Mouse (Mus musculus): ENCODE measurements around the gene Pacsin2. TPM values are rescaled to one million over a fixed set of nuclear protein-coding genes. Genes with fewer than 3 reads are reported as not detected.

Pacsin2 gene
- total RNA-seq, 2 experiments from 2014 or later, result 69.7 to 75.6 TPM

DNA sequence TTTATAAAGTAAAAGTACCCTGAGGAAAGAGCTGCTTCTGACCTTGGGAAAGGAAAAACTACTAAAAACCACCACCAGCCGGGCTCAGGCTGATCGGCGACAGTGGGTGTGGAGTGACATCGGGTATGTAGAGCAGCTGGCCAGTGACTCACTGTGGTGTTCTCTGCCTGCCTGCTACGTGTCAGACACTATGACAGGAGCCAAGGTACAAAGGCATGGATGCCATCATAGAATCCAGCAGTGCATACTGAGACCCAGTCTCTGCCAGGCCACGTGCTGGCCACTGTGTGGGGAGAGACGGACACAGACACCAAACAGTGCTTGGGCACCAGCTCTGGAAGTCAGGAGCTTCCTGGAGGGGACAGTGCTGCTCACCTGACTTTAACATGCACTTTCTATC is 119.5 kb downstream of the Pacsin2 start:
- no peak for DNase-seq (ENCODE audit: extremely low spot score in 1 of 2, low spot score in 1 of 2)

DNA sequence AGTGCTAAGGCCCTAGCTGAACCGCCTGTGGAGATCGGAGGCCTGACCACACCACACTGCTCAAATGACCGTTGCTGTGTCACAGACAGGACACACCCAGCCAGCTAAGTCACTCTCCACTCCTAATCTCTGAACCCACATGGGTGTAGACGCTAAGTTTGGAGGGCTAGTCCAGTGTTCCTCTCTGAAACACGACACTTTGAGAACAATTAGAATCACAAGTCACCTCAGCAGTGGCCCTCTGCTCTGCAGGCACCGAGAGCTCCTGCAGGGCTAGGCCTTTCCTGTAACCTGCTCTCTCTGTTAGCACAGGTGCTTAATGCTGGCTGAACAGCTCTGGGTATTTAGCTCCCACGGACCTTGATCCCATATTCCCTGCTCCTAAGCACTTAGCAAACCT is 120.2 kb downstream of the Pacsin2 start:
- DNase-seq (ENCODE audit: extremely low spot score in 1 of 2, low spot score in 1 of 2), result no peak

DNA sequence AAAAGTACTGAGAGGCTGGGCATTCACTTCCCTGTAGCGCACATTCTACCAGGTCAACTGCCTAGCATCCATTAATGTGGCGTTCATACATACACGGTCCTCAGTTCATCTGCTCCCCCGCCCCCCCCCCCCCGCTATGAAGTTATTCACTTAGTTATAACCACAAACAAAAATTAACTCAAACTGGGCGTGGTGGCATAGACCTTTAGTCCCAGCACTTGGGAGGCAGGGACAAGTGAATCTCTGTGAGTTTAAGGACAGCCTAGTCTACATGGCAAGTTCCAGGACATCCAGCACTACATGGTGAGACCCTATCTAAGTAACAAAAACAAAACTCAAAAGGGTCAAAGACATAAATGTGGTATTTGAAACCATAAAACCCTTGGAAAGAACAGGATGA is 125.5 kb downstream of the Pacsin2 start:
- no peak for DNase-seq (ENCODE audit: extremely low spot score in 1 of 2, low spot score in 1 of 2)

GRCm38 (mm10) chr15:83337903-83338870 is 126.2 kb downstream of the Pacsin2 start:
- DNase-seq (ENCODE audit: extremely low spot score in 1 of 2, low spot score in 1 of 2), result no peak

GRCm38 (mm10) chr15:83332373-83332772 is 132.0 kb downstream of the Pacsin2 start:
- DNase-seq (ENCODE audit: extremely low spot score in 1 of 2, low spot score in 1 of 2), result no peak

DNA sequence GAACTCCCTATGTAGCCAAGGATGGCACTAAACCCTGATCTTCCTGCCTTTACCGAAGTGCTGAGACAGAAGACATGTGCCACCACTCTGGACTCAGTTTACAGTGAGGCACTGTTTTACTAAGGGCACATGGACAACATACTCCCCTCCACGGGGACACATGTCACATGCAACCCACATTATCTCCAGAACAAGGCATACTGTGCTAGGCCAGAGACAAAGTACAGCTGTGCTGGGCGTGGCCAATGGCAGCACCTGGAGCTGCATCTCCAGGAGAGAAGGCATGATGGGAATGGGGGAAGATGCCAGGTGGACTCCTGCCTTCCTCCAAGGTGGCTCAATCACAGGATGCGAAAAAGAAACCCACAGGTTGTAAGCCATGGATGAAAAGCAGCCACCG is 135.5 kb downstream of the Pacsin2 start:
- DNase-seq (ENCODE audit: extremely low spot score in 1 of 2, low spot score in 1 of 2), result no peak

Other genes starting within 250 kb of the Pacsin2 start
- gene A4galt, start 212.8 kb downstream of the Pacsin2 start, total RNA-seq (2021), result 1 to 10 TPM; 2.3 to 2.8 TPM
- gene Arfgap3, start 114.4 kb downstream of the Pacsin2 start, total RNA-seq (2021), result 10 to 100 TPM; 18.0 to 18.3 TPM
- gene Ttll1, start 46.3 kb upstream of the Pacsin2 start, total RNA-seq (2021), result 10 to 100 TPM; 38.1 to 39.1 TPM
- not detected for gene Bik, start 62.3 kb upstream of the Pacsin2 start, total RNA-seq (2021)
- 1 to 10 TPM; 3.5 to 4.6 TPM for gene Tspo, start 99.0 kb upstream of the Pacsin2 start, total RNA-seq (2021)
- 10 to 100 TPM; 26.3 to 29.5 TPM for gene Mcat, start 99.2 kb upstream of the Pacsin2 start, total RNA-seq (2021)
- 10 to 100 TPM; 13.2 to 13.5 TPM for gene Ttll12, start 130.6 kb upstream of the Pacsin2 start, total RNA-seq (2021)